ENCODE assay signal across 20 mouse cellular contexts in the genomic region with DNA sequence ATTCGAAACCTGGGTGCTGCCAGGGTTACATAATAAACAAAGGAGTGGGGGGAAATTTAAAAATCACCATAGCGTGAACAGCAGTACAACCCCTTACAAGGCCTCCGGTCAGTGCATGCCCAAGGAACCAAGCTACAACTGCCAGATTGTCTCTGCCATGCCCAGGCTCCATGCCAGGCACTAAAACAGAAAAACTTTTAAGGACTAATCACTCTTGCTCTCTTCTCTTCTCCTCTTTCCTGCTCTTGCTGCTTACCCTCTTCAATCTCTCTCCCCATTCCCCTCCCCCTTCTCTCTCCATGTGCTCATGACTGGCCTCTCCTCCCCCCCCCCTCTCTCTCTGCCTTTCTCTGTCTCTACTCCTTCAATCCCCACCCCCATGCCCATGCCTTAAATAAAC.
DNase-seq lines count a peak whose midpoint lies in the region; ATAC-seq and TF ChIP-seq lines count a peak whose summit lies in the region.
"Had no signal": no experiment of that assay in that cellular context is flagged by ENCODE, and none has a peak within 500 bp of the region (broad histone marks: within the 10 kb centered on the region; RNA-seq: fewer than 3 reads in every experiment).

No protein-coding gene starts in this region.

- no peak for ATAC-seq in intestine, embryonic 15.5 days
- ATAC-seq in intestine, postnatal 0 days: no peak
- no peak for ATAC-seq in megakaryocyte progenitor cell, adult 5-6 weeks (replicated peaks; ENCODE audit: poor library complexity)
- ATAC-seq: activated CD4-positive, CD25-positive, alpha-beta regulatory T cell, adult 4 months; CD4-positive, CD25-positive, alpha-beta regulatory T cell, adult 4 months; inflammation-experienced regulatory T-cells, adult 6 months had no signal

- peaks cover 19% of the 10 kb centered on the region for H3K4me1 ChIP-seq in intestine, embryonic 15.5 days (replicated peaks)
- 0 out of 2 replicates have a peak, but pooled peaks cover 4% of the 10 kb centered on the region for H3K4me1 ChIP-seq in intestine, postnatal 0 days (replicated peaks; ENCODE audit: control insufficient read depth, insufficient read depth, low read length)
- peaks cover 12 to 15% of the 10 kb centered on the region in 2 experiments for H3K4me1 ChIP-seq in ES-E14 (ENCODE audit: control insufficient read depth in 2 of 2, insufficient read depth in 2 of 2, low read length in 2 of 2, poor library complexity in 1 of 2)
- peaks cover 5% of the 10 kb centered on the region for H3K4me1 ChIP-seq in limb, embryonic 10.5 days

- no peaks in the 10 kb centered on the region for H3K36me3 ChIP-seq in intestine, embryonic 15.5 days
- no peaks in the 10 kb centered on the region for H3K36me3 ChIP-seq in intestine, postnatal 0 days (ENCODE audit: control insufficient read depth, insufficient read depth)
- no peaks in the 10 kb centered on the region for H3K36me3 ChIP-seq in ES-E14 (ENCODE audit: control insufficient read depth, insufficient read depth, low read length, poor library complexity, severe bottlenecking)
- no peaks in the 10 kb centered on the region for H3K36me3 ChIP-seq in limb, embryonic 10.5 days
- H3K36me3 ChIP-seq: embryonic facial prominence, embryonic 12.5 days; limb, embryonic 12.5 days; midbrain, embryonic 10.5 days had no signal

- 0 out of 2 replicates have a peak overlapping the region, but pooled peaks have one; percentile 9 for H3K27ac ChIP-seq in intestine, embryonic 15.5 days
- H3K27ac ChIP-seq in intestine, postnatal 0 days (ENCODE audit: low read depth, low read length): no peak overlapping the region; the same call in 1 of the 2 replicates
- no peak overlapping the region; the same call in 1 of the 2 replicates for H3K27ac ChIP-seq in ES-E14 (ENCODE audit: insufficient read depth, low read depth, low read length, poor library complexity, severe bottlenecking)
- H3K27ac ChIP-seq in limb, embryonic 10.5 days: 0 out of 2 replicates have a peak overlapping the region, but pooled peaks have one; percentile 19
- H3K27ac ChIP-seq: embryonic facial prominence, embryonic 12.5 days; limb, embryonic 12.5 days; liver, embryonic 14.5 days; midbrain, embryonic 10.5 days had no signal

- H3K27me3 ChIP-seq in intestine, embryonic 15.5 days (replicated peaks): no peaks in the 10 kb centered on the region
- no peaks in the 10 kb centered on the region for H3K27me3 ChIP-seq in intestine, postnatal 0 days (replicated peaks; ENCODE audit: control insufficient read depth, insufficient read depth, low read length)
- no peaks in the 10 kb centered on the region for H3K27me3 ChIP-seq in limb, embryonic 10.5 days (ENCODE audit: low read depth, poor library complexity, severe bottlenecking)
- H3K27me3 ChIP-seq: embryonic facial prominence, embryonic 12.5 days; limb, embryonic 12.5 days had no signal

- H3K4me3 ChIP-seq in intestine, embryonic 15.5 days (replicated peaks): no peak overlapping the region
- no peak overlapping the region for H3K4me3 ChIP-seq in intestine, postnatal 0 days (ENCODE audit: low read depth, low read length)
- H3K4me3 ChIP-seq in ES-E14 (ENCODE audit: insufficient read depth in 1 of 2, low read depth in 1 of 2, low read length in 2 of 2, poor library complexity in 1 of 2, severe bottlenecking in 1 of 2): no peak overlapping the region
- H3K4me3 ChIP-seq in limb, embryonic 10.5 days: no peak overlapping the region
- H3K4me3 ChIP-seq: embryonic facial prominence, embryonic 12.5 days; limb, embryonic 12.5 days; midbrain, embryonic 10.5 days had no signal

- in situ Hi-C loops in ES-E14 (cut with MboI; ENCODE audit: low sequenced_read_pairs in 2 of 2, unreplicated experiment in 2 of 2): no loop called here

- H3K4me2 ChIP-seq in intestine, embryonic 15.5 days (replicated peaks): no peak overlapping the region
- H3K4me2 ChIP-seq in intestine, postnatal 0 days (replicated peaks; ENCODE audit: low read depth): no peak overlapping the region
- H3K4me2 ChIP-seq: embryonic facial prominence, embryonic 12.5 days; limb, embryonic 12.5 days had no signal

- WGBS in intestine, embryonic 15.5 days: 48% methylated on average over 3 of the region's 3 CpGs
- 79% methylated on average over 3 of the region's 3 CpGs for WGBS in intestine, postnatal 0 days
- WGBS in limb, embryonic 10.5 days: 88% methylated on average over 3 of the region's 3 CpGs

- DNase-seq in ES-E14 (ENCODE audit: low read depth, low spot score) (no peak), ZHBTc4 (ENCODE audit: low read depth, low spot score) (peak; percentile 16)
- DNase-seq in limb, embryonic 10.5 days (ENCODE audit: low spot score): no peak
- DNase-seq in spleen, adult 12 weeks (ENCODE audit: low spot score): no peak
- DNase-seq: cerebellum, postnatal 36 days; heart, adult 11 months; kidney, postnatal 4 days; lung, postnatal 14 days; right cerebral cortex, postnatal 14 days; thymus, adult 2 months had no signal

- no peak overlapping the region for H3K9ac ChIP-seq in intestine, embryonic 15.5 days
- no peak overlapping the region for H3K9ac ChIP-seq in intestine, postnatal 0 days (ENCODE audit: low read depth, low read length)
- H3K9ac ChIP-seq in ES-E14 (ENCODE audit: insufficient read depth, low read depth, low read length, poor library complexity, severe bottlenecking): peak overlapping the region; percentile 57; the same call in 1 of the 2 replicates
- H3K9ac ChIP-seq: embryonic facial prominence, embryonic 12.5 days; limb, embryonic 12.5 days; liver, embryonic 14.5 days had no signal

- H3K9me3 ChIP-seq in intestine, embryonic 15.5 days: no peaks in the 10 kb centered on the region
- H3K9me3 ChIP-seq in intestine, postnatal 0 days (ENCODE audit: control insufficient read depth): no peaks in the 10 kb centered on the region
- no peaks in the 10 kb centered on the region for H3K9me3 ChIP-seq in ES-E14 (ENCODE audit: control insufficient read depth, insufficient read depth, low read depth, low read length)
- no peaks in the 10 kb centered on the region for H3K9me3 ChIP-seq in limb, embryonic 10.5 days (replicated peaks)
- H3K9me3 ChIP-seq: midbrain, embryonic 10.5 days had no signal

- TF ChIP-seq CTCF in intestine, postnatal 0 days (IDR thresholded peaks at IDR 0.05; ENCODE audit: low read depth): no peak

TF ChIP-seq in ES-E14, 5 proteins besides CTCF, POLR2A, EP300 and RAD21:
- no peak for TF ChIP-seq HCFC1 (IDR thresholded peaks at IDR 0.05; ENCODE audit: borderline replicate concordance, insufficient read depth, low read length)
- TF ChIP-seq ZC3H11A (IDR thresholded peaks at IDR 0.05; ENCODE audit: borderline replicate concordance, low read depth, low read length): no peak

Comparison
In these comparisons a context has a peak if more than half of its experiments do, and no peak if none do; other contexts are left out.
1. H3K27ac ChIP-seq: peak in intestine, embryonic 15.5 days (single experiment) and limb, embryonic 10.5 days (single experiment); none in intestine, postnatal 0 days (single experiment) and ES-E14 (single experiment).